Mouse (Mus musculus) neutrophil, adult 5-6 weeks (primary cell): ENCODE results near the gene Tnfsf10. TPM values are rescaled to one million over a fixed set of nuclear protein-coding genes. Genes with fewer than 3 reads are reported as not detected.
A peak's percentile ranks its signal among the peaks of the same experiment; 100 is the strongest.
"Not testable (repeated sequence)": the region's sequence is repeated elsewhere in the genome, so short reads cannot be mapped to it uniquely, and the experiment has no call there.

Experiments
- ATAC-seq: fragments of 151-379, 151-347 bp; 2 replicates; pipeline ENCODE4 v1.8.0; 2017; ENCODE audit warnings: mild to moderate bottlenecking, moderate TSS enrichment; ENCODE audit not compliant: insufficient number of reproducible peaks, poor library complexity, low FRiP score, severe bottlenecking; ENCODE audit errors: extremely low read depth
- total RNA-seq: library from RNA; stranded (forward); fragments of 200-1000 nt; gene quantifications from 2 replicates; pipeline ENCODE4 v1.2.3, GENCODE M21; 2017

Tnfsf10 gene
- total RNA-seq = 2.4 and 2.5 TPM in 2 replicates

DNA sequence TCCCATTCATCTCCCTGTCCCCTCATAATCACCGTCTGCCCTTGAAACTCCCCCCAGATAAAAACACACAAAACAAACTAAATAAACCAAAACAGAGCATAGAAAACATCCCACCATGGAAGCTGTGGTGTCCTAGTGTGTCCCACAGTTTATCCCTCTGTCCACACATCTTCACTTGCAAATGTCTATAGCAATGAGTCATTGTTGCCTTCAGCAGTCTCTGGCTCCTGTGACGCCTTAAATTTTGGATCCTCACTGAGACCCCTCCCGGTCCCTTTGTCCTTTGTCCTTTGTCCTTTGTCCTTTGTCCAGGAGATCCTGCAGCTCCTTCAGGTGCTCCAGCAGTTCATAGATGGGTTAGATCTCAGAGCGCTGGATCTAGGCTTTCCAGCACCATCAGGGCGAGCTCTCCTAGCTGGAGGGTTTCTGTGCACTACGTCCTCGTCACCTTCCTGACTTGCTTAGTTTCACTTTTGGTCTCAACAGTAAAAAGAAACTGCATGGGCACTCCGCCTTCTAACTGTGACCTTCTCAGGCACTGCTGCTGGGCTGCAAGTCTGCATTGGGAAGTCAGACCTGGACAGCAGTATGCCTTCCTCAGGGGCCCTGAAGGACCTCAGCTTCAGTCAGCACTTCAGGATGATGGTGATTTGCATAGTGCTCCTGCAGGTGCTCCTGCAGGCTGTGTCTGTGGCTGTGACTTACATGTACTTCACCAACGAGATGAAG, at the start of gene Tnfsf10:
Tnfsf10 (plus strand) TSS at position 470 of the 729 bp plus-strand sequence.
- peak; percentile 79 for ATAC-seq

DNA sequence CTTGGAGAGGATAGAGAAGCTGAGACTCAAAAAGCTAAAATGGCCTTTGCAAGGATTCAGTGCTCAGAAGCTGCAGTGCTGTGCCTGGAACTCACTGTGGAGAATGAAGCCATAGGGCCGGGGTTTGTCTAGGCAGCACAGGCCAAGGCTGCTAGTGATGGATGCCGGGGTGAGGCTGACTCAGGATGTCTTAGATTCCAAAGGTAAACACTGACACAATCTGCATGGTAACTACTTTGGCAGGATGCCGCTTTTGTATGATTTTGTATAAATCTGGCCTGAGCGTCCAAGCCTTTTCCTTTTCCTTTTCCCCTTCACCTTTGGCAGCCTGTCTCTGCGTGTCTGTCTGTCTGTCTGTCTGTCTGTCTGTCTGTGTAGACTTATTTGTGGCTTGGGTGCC, 49.5 kb upstream of the Tnfsf10 start:
- no peak for ATAC-seq

DNA sequence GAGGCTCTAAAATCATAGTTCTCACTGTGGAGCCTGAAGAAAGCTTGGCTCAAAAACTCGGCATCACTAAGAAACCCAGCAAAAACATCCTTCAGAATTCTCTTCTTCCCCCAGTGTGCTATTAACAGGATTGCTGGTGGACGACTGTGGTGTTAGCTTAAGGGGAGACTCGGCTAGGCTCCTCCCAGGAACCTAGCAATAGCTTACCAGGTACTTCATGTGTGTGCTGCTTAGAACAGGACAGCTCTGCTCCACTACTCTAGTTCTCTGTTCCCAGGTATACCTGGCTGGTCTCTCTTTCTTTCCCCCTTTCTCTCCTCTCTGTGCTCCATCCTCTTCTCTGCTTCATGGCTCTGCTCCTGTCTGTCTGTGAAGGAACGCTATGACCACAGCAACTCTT, 48.9 kb upstream of the Tnfsf10 start:
- no peak for ATAC-seq

DNA sequence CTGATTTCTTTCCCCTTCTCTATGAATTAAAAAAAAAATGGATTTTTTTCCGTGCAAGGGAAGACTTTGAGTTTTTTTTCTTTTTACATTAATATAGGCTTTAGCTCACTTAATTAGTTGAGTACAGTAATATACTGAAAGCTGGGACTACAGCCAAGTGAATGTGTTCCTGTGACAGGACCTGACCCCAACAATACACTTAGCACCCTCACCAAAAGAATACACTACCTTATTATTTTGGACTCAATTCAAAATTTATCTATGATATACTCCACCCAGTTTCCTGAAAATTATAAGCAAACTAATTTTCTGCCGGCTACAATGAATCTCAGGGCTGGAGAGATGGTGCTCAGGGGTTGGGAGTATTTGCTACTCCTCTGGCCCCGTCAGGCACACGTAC, 47.7 kb upstream of the Tnfsf10 start:
- ATAC-seq = no peak

DNA sequence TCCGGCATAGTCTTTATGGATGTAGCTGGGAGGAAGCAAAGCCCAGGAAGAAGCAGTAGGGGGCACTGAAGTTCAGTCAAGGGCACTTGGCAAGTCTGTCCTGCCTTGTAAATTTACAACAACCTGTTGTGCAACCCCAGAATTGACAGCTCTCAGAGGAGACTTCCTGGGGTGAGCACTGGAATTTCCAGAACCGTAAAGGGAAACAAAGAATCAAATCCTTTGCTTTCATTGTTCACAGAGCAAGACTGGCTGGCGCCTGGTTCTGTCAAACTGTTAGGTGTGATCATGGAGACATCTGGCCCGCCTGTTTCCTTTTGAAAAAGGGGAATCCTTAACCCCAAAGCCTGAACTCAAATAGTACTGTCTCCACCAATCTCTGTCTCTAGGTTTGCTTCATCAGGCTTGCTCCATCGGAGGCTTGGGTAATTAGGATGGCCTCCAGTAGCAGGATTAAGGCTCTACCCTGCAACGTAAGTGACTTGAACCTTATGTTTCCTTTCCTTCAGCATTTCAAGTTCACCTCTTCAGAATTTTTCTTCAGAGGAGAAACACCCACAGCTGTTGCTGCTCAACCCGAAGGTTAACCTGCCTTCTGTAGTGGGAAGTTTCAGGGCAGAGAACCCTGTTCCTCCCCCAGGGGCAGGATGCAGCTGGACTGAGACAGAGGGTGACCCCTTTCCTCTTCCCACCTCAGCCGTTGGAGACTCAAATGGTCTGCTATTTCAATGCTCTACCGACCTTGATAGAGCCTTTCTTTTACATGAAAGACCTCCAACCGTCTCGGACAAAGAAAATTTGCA, 46.5 kb upstream of the Tnfsf10 start:
- peak; percentile 51; the same call in 1 of the 2 replicates for ATAC-seq

DNA sequence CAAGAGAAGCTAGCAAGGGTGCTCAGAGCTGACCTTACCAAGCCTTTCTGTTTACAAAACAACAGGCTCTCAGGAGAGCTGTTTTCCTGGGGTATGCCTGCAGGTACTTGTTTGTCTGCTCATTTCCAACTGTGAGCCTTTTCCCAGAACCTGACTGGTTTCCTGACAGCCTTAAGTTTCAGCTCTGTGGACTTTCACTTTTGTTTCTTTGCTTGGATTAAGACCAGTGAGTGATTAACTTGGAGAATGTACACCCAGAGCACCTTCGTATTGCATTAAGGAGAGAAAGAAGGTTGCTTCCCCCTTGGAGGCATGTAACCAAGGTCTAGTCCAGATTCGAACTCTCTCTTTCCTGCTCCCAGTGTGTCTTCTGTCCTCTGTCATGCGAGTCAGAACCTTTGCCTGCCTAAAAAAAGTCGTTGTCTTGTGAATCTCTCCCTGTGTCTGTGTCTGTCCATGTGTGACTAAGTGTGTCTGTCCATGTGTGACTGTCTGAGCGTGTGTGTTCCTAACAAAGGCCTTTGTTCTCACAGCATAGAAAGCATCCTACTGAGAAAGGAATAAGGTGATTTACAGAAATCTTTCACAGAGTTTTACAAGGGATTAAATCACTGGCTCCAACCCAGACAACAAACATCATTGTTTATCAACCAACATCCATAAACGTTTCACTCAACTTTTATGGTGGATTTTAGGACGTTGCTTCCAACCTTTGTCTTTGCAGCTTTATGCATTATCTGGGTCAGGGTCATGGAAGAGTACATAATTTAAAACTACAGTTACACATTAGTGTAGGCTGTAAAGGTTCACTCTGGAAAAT, 43.7 kb upstream of the Tnfsf10 start:
- no peak for ATAC-seq

DNA sequence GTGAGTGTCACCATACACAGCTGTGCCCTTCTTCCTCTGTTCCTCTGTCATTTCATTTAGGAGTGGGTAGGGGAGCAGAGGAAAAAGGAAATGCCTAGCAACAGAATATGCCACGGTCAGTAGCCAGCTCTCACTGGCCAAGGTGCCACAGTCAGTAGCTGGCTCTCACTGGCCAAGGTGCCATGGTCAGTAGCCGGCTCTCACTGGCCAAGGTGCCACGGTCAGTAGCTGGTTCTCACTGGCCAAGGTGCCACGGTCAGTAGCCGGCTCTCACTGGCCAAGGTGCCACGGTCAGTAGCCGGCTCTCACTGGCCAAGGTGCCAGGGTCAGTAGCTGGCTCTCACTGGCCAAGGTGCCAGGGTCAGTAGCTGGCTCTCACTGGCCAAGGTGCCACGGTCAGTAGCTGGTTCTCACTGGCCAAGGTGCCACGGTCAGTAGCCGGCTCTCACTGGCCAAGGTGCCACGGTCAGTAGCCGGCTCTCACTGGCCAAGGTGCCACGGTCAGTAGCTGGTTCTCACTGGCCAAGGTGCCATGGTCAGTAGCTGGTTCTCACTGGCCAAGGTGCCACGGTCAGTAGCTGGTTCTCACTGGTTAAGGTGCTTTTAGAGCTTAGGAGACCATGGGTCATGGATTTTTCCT, 37.4 kb upstream of the Tnfsf10 start:
- ATAC-seq = not testable (repeated sequence)

DNA sequence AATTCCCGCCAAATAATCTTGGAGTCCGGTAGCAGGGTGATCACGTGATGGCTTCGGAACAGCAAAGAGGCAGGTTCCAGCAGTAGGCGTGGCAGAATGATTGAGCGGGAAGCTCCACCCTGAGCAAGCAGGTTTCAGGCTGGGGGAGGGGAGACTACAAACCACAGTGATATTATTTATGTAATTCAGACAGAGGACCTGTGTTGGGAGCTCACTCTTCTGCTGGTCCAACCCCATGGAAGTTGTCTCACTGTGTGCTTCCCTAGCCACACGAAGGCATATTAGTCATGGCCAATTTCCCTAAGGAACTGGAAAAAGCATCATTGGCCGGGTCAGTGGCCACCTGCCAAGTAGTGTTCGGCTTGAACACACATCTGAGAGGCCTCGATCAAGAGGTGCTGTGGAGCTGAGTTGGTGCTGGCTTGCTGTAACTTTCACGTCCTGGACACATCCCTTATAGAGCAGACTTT, 36.5 kb upstream of the Tnfsf10 start:
- ATAC-seq = no peak

DNA sequence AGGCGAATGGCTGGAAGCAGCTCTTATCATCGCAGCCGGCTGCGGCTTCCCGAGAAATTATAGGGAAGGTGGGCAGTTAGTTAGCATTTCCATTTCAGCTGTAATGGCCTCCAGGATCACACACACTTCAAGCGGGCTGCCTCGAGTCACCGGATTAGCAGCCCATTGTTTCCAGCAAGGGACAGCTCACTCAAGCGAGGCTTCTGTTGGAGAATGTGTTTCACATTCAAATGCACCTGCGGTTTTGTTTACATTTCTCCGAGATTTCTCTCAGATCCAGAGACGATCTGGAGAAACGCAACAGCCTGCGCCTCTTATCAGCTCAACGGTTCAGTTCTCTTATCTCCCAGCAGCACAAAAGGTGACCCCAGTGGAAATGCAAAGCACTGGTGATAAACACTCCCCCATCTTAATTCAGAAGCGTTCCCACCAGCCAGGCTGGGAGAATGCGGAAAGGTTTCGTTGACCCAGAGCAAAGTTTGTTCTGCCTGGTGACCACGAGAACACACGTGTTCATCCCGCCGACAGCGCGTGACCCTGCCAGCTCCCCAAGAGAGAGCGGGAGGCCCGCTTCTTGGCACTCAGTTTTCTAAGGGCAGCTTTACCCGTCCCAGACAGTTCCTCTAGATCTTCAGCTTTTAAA, 33.6 kb upstream of the Tnfsf10 start:
- no peak for ATAC-seq

DNA sequence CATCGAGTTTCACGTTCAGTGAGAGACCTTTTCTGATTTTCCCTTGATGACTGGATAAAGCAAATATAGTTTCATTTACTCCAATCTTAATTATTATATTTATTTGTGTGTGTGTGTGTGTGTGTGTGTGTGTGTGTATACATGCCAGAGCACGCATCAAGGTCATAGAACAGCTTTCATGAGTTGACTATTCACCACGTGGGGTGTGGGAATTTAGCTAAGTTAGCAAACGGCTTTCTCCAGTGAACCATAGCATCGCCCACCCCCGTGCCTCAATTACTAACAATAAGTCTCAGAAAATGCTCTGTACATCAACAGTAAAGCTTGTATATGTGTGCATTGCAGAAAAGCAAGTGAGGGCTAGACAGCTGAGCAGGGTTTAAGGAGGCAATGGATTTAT, 33.0 kb upstream of the Tnfsf10 start:
- no peak for ATAC-seq

DNA sequence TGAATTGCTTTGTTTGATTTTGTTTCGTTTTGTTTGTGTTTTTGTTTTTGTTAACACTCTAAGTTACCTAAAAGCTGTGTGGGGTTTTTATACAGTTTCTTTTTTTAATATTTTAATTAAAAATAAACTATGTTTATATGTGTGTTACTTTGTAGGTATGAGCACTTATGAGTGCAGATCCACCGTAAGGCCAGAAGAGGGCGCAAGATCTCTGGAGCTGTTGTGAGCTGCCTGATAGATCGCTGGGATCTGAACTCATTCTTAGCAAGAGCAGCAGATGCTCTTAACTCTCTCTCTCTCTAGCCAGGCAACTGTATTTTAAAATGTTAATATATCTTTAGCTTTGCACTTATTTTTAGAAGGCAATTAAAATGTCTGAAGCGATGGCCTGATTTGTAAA, 32.6 kb upstream of the Tnfsf10 start:
- no peak for ATAC-seq

DNA sequence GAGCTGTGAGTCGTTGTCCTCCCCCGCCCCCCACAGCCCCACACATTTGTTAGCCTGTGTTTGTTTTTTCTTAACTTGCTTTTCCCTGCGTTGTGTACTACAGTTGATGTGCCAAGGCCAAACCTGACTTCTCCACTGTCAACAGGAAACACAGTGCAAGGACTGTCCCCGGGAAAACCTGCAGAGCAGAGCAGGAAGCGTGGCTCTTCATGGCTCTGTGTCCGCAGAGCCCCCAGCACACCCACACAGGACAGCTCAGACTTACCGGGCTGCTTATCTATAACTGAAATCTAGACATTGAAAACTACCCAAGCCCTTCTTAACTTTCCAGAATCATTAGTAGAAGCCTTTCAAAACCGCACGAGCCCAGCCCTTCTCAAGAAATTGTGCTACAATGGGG, 31.8 kb upstream of the Tnfsf10 start:
- no peak for ATAC-seq

DNA sequence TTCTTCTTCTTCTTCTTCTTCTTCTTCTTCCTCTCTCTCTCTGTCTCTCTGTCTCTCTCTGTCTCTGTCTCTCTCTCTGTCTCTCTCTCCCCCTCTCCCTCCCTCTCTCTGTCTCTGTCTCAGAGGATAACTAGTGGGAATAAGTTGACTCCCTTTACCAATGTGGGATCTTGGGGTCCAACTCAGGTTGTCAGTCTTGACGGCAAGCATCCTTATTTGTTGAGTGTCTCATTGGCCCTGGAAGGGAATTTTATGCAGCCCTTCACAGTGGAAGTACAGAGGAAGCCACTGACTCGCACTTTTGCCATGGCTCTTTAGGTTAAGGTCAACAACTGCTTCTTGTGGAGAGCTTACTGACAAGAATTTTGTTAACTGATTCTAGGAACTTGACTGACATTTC, 28.5 kb upstream of the Tnfsf10 start:
- no peak for ATAC-seq

DNA sequence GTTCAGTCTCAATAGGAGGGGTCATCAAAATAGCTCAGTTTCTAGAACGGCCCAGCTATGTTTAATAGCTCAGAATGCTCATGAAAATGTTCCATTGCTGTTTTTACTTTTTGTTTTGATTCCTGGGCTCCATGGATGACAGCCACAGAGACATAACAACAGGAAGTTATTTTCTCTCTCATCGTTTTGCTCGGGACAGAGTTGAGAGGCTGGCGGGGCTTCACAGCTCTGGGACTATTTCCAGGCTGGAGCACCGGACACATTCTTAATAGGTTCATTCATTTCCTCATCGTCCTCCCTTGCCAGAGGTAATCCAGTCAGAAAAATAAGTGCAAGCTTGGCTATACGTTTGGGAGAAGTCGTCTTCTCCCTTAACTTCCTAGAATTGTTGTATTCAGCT, 27.9 kb upstream of the Tnfsf10 start:
- no peak for ATAC-seq

DNA sequence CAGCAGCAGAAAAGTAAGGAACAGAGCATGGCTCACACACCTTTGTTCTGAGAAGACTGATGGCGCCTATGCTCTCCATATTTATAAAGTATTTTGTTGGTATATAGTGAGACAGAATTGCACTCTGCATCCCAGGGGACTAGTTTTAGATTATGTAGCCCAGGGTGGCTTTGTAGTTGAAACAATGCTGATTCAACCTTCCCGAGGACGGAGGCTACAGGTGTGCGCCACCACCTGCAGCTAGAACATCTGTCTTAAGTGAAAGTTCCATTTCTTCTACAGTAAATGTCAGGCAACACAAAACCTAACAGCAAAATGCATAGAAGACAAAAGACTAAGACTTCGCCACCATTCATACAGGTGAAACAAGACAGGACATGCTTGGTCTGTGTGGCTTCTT, 26.5 kb upstream of the Tnfsf10 start:
- ATAC-seq = no peak

DNA sequence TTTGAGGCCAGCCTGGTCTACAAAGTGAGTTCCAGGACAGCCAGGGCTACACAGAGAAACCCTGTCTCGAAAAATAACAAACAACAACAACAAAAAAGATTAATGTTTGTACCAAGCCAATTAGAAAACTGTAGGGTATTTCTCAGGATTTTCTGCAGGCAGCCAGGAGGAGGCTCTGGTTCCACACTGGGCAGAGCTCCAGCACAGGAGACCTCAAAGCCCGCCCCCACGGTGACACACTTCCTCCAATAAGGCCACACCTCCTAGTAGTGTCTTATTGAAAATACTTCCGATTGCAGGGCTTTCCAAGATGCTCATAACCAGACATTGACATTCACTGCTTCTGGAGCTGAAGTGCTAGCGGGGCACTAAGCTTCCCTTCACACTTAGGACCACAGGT, 25.9 kb upstream of the Tnfsf10 start:
- not testable (repeated sequence) for ATAC-seq

DNA sequence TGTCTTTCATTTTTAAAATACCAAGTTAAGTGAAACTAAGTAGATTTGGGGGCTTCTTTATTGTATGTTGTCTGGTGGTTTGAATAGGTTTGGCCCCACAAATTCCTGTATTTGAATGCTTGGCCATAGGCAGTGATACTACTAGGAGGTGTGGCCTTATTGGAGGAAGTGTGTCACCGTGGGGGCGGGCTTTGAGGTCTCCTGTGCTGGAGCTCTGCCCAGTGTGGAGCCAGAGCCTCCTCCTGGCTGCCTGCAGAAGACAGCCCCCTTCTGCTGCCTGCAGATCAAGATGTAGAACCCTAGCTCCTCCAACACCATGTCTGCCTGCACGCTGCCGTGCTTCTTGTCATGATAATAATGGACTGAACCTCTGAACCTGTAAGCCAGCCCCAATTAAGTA, 25.4 kb upstream of the Tnfsf10 start:
- not testable (repeated sequence) for ATAC-seq

DNA sequence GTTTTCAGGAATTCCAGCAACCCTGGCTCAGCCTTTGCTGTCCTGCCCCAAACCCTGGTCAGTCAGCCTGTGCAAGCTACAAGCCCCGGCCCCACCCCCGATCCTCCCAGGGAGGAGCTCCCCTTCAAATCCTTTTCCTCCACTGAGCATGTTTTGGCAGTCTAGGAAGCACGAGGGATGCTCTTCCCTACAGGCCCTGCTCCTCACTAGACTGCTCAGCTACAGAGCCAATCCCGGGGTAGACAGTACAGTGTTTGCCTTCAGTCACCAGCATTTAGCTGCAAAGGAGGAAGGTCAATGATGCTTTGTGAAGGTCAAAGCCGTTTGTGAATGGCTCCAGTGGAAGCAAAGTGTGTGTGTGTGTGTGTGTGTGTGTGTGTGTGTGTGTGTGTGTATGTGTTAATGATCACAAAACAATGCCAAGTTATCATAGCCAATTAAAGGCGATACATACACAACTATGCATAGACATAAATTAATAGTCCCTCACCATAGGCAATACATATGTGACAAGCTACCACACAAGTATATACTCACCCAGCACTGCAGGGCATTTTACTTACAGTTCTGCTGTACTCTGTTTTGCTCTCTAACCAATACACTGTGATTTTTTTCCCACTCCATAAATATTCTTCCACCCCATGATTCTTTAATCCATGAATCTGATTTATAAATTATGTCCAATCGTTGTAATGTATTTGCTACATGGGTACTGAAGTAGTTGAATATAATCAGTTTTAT, 23.0 kb upstream of the Tnfsf10 start:
- ATAC-seq = no peak
